Mouse (Mus musculus) left cerebral cortex, adult 8-10 months (tissue): ENCODE results near the gene Tshr. TPM values are rescaled to one million over a fixed set of nuclear protein-coding genes. Genes with fewer than 3 reads are reported as not detected.
"Not testable (repeated sequence)": the region's sequence is repeated elsewhere in the genome, so short reads cannot be mapped to it uniquely, and the experiment has no call there.

Experiments
- DNase-seq, 2 experiments: peaks; one replicate each; pipeline ENCODE4 v3.0.0; 2022; ENCODE audit warnings: low spot score in 2 of 2
- total RNA-seq, 4 experiments: library from RNA; stranded (reverse); gene quantifications; 2 replicates each; pipeline ENCODE4 v1.2.4; 2022

The Tshr gene
- under 1 TPM; 0.17 to 0.53 (median 0.27) TPM for total RNA-seq

- peak; percentile 81 to 92 for DNase-seq
These were observed at the start of gene Tshr, which contains the start of gene Cep128 for GRCm38 (mm10) chr12:91384281-91385017. TSS of gene Tshr (plus strand) at chr12:91384563. TSS of gene Cep128 (minus strand) at chr12:91384409.

GRCm38 (mm10) chr12:91338656-91339055, 45.7 kb upstream of the Tshr start:
- not testable (repeated sequence) for DNase-seq

DNA sequence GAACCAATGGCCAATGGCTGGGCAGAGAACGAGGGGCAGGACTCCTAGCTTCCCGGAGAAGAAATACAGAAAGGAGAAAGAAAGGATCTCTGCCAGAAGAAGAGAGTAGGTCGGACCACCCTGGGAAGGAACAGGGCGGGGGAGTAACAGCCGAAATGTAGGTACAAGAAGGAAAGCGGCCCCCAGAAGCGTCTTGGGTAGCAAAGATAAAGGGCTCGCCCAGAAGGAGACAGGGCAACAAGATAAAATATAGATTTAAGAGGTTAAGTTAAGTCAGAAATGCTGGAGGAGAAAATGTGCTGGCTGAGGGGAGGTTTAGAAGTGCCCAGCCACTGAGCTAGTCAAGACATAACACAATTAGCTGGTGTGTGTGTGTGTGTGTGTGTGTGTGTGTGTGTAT, 30.6 kb upstream of the Tshr start:
- no peak for DNase-seq

DNA sequence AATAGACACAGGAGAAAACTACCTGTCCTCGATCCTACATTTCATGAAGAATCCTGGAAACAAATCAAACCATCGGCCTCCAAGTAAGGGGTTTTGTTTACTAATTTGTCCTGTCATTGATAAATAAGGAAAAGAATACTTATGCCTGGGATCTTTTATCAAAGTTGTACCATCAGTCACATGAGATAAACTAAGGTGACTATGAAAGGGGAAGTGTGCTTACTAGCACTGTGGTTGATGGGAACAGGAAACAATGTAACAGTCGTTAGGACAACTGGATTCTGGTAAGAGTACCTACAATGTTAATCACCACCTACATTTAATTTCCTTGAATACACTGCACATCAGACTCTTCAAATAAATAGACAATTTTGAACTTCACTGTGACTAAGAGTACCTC, 15.2 kb upstream of the Tshr start:
- no peak for DNase-seq

GRCm38 (mm10) chr12:91383516-91384264, 673 bp upstream of the Tshr start:
- no peak for DNase-seq

DNA sequence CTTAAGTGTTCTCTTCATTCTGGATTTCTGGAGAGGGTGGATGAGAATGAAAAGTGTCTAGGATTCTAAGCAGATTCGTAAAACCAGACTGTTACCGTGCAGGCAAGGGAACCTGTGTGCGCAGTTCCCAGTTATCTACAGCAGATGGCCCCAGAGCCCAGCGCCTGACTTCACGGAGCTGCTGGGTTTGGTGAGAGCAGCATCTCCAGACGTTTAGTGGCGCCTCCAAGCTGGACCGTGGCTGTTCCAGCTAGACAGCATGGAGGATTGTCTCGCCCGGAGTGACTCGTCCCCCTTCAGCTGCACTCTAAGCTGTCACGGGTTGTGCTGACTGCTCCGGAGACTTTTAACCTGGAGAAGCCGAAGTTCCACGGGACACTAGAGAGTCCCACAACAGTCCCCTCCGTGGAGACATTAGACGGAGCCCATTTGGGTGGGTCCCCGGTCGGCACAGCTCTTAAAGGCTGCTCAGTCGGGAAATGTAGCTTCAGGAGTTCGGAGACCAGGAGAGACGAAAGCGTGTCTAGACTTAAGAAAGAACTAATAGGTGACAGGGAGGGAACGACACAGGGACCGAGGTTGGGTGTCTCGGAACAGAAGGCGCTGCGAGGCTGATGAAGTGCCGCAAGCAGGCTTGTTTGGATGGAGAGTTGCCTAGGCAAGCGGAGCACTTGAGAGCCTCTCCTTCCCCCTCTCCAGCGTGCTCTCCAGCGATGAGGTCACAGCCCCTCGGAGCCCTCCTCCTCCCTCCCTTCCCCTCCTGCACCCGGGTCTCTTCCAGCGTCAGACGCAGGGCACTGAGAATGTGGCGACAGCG, 16.1 kb downstream of the Tshr start:
- peak; percentile 50 to 65 for DNase-seq

DNA sequence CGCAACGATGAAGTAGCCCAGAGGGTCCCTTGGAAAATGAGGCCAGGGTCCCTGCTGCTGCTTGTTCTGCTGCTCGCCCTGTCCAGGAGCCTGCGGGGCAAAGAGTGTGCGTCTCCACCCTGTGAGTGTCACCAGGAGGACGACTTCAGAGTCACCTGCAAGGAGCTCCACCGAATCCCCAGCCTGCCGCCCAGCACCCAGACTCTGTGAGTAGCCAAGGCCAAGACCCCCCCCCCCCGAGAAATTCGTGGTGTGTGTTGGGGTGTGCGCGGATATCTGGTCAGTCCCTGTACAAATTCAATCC, 16.6 kb downstream of the Tshr start:
- no peak for DNase-seq

DNA sequence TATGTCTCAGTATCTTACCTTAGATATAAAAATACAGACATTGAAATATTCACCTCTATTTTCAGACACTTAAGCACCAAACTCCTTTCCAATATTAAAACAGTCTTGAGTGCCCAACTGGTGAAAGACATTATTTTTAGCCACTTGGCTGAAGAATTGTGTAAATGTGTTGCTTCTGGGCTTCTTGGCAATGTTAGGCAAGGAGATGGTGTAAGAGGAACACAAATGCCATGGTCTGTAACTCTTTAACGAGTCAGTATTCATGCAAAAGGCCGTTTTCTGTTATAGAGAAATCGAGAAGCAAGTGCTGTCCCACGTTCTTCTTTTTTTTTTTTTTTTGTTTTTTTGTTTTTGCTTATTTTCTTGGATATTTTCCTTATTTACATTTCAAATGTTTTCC, 25.9 kb downstream of the Tshr start:
- DNase-seq, result no peak

- no peak for DNase-seq
These were observed 28.3 kb downstream of the Tshr start for GRCm38 (mm10) chr12:91412461-91413182.

- no peak for DNase-seq
These were observed 30.7 kb downstream of the Tshr start for GRCm38 (mm10) chr12:91415112-91415511.

- no peak for DNase-seq
These were observed 32.5 kb downstream of the Tshr start for GRCm38 (mm10) chr12:91416828-91417227.

DNA sequence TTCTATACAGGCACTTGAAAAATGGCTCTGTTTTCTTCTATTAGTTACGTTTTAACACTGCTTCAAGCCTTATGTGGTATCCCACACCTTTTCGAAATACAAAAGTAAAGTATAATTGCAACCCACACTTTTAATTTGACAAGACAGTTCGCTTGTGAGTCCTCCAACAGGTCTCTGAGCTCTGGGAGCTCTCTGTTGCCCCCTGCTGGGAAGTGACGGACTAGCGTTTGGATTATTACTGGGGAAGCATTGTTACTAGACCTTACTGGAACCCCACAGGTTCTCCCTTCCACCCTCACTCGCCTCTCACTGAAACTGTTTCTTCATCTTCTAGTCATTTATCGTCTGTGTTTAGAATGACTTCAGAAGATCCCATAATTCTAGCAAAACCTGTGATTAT, 34.4 kb downstream of the Tshr start:
- DNase-seq, result peak in 1 of 2 experiments; percentile 46

DNA sequence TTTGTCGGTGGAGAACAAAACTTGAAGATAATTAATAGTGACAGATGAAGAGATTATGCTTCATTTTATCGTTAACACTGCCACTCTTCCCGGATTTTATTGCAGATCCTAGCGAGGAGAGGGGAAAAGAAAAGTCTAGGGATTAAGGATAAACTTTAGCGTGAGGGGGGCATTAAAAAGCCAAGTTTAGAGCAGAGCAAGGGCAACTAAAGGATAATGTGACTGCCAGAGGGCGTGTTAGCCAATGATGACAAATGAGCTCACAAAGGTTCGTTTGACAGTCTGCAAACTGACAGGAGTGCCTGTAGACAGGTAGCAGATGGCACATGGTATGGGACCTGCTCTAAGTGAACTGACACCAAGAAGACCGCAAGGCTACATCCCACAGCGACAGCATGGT, 36.9 kb downstream of the Tshr start:
- no peak for DNase-seq

GRCm38 (mm10) chr12:91423125-91423820, 38.9 kb downstream of the Tshr start:
- DNase-seq, result no peak

DNA sequence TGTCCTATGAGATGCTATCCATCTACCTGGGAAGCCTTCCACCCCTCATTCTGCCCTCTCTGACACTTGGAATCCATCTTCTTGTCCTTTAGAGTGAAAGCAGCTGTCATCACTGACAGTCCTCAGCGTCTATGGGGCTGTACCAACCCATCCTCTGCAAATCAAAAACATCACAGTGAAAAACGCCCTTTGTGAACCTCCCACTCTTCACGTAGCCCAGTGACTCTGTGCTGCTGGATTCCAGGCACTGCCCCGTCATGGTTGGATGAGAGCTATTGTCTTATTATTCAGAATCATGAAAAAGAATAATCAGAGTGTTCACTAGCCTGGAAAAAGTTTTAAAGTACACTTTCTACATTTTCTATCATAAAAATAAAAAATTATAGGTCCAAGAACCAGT, 42.1 kb downstream of the Tshr start:
- no peak for DNase-seq

DNA sequence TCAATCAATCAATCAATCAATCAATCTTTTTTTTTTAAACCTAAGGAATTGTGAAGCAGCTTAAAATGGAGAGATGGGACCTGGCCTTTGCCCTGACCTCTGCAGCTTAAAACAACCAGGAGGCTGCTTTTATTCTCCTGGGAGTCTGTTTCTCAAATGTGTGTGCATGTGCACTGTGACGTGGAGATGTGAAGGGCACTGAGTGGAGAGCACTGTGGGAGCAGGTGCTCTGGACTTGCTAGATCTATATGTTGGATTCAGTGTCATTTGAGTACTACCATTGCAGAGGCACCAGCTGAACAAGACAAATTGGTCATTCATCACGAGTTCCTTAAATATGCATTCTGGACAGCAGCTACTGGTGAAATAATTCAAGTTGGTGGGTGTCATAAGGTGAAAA, 42.8 kb downstream of the Tshr start:
- DNase-seq, result no peak

DNA sequence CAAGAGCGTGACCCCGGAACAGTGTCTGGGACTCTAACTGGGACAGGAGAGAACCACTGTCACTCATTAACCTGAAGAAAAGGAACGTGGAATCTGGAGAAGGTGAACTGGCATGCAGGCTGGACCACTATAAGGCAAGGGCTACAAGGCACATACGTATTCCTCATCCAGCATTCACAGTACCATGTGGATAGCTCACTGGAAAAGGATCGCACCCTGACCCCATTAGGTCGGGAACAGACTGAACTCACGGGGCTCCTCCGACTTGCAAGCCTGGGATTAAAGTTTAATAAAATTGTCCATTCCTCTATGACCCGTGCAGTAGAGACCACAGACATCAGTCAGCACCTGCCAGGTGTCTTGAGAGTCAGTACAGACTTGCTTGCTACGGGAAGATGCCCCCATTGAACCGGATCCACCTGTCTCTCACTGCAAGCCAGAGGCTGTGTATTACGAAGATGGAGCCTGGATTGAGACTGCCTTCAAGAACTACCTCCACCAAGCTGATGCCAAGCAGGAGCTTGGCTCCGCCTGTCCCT, 97.9 kb downstream of the Tshr start:
- DNase-seq, result no peak

GRCm38 (mm10) chr12:91486342-91486741, 102.0 kb downstream of the Tshr start:
- no peak for DNase-seq

GRCm38 (mm10) chr12:91488406-91488805, 104.0 kb downstream of the Tshr start:
- no peak for DNase-seq

DNA sequence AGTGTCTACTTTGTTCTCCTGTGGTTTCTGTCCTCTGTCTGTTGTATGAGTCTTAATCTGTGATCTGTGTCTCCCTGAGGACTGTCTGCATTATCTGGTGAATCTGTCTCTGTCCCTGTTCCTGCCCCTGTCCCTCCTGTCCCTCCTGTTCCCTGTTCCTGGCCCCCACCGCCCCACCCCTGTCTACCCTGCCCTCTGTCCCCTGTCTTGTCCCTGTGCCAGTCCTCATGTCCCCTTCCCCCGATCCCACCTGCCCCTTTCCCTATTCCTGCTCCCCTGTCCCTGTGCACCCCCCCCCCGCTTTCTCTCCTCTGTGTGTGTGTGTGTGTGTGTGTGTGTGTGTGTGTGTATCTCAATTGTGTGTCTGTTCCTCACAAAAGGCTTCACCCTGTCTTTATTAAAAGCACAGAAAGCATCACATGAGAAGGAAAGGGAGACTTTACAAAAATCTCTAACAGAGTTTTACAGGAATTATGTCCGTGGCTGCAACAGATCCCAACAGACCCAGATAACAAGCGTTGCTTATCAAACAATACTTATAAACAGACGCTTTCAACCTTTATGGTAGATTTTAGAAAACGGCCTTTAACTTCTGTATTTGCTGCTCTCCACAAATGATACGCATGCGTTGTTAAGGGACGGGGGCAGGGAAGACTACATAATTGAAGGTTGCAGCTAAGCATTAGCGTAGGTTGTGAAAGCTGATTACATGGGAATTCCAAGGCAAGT, 111.3 kb downstream of the Tshr start:
- DNase-seq, result no peak
